Mouse (Mus musculus) neural tube, embryonic 13.5 days (tissue): ENCODE measurements around the gene Prkg1. TPM values are rescaled to one million over a fixed set of nuclear protein-coding genes. Genes with fewer than 3 reads are reported as not detected.

Source experiments
- ATAC-seq: fragments of 200-750 bp; cut with Nextera tagmentation; 2 replicates; pipeline ENCODE4 v1.8.0; 2017; ENCODE audit warnings: low read depth, mild to moderate bottlenecking, moderate TSS enrichment, moderate library complexity
- H3K27ac ChIP-seq: fragments of 300-500 bp; sonication (generic); replicated peaks from 2 replicates; pipeline ENCODE4 v1.5.1; 2015; ENCODE audit warnings: moderate library complexity, mild to moderate bottlenecking, inconsistent platforms
- H3K27me3 ChIP-seq: fragments of 300-500 bp; sonication (generic); 2 replicates; pipeline ENCODE4 v1.6.1; 2015; ENCODE audit warnings: mild to moderate bottlenecking, inconsistent platforms
- H3K36me3 ChIP-seq: fragments of 300-500 bp; sonication (generic); 2 replicates; pipeline ENCODE4 v1.6.1; 2015; ENCODE audit warnings: mild to moderate bottlenecking, inconsistent platforms
- H3K4me1 ChIP-seq: fragments of 300-500 bp; sonication (generic); replicated peaks from 2 replicates; pipeline ENCODE4 v1.6.1; 2015; ENCODE audit warnings: inconsistent platforms
- H3K4me2 ChIP-seq: fragments of 300-500 bp; sonication (generic); 2 replicates; pipeline ENCODE4 v1.6.1; 2015; ENCODE audit warnings: inconsistent platforms, mild to moderate bottlenecking, moderate library complexity
- H3K4me3 ChIP-seq: fragments of 300-500 bp; sonication (generic); 2 replicates; pipeline ENCODE4 v1.5.1; 2015; ENCODE audit warnings: mild to moderate bottlenecking, inconsistent platforms
- H3K9ac ChIP-seq: fragments of 300-500 bp; sonication (generic); 2 replicates; pipeline ENCODE4 v1.6.1; 2015; ENCODE audit warnings: moderate library complexity, mild to moderate bottlenecking, inconsistent platforms
- H3K9me3 ChIP-seq: fragments of 300-500 bp; sonication (generic); 2 replicates; pipeline ENCODE4 v1.6.1; 2016; ENCODE audit warnings: inconsistent platforms
- WGBS: fragments of 180-500 bp; shearing (Covaris S2); methylation state at CpG from one replicate; pipeline ENCODE4 v1.1.7; 2015; 5-methylcytosine and 5-hydroxymethylcytosine counted together
- polyA plus RNA-seq: library from polyadenylated mRNA; unstranded; fragments of >200 nt; fragmentation: Nextera tagmentation; extraction: Ambion mirVana; gene quantifications from 2 replicates; pipeline ENCODE4 v1.2.1, GENCODE M21; 2015

The Prkg1 gene
- polyA plus RNA-seq, 1 experiment from 2014 or later: 9.2 TPM

GRCm38 (mm10) chr19:31097857-31098256 is 667.0 kb downstream of the Prkg1 start:
- Histone ChIP-seq H3K9me3 (no peaks in the 10 kb centered on the region), H3K27me3 (no peaks in the 10 kb centered on the region), H3K4me1 (no peaks in the 10 kb centered on the region), H3K36me3 (no peaks in the 10 kb centered on the region), H3K4me2 (no peak overlapping the region), H3K27ac (no peak overlapping the region), H3K4me3 (no peak overlapping the region), H3K9ac (no peak overlapping the region)
- WGBS: 79% methylated on average over 3 of the region's 3 CpGs
- ATAC-seq: no peak

GRCm38 (mm10) chr19:31083761-31084160 is 681.1 kb downstream of the Prkg1 start:
- WGBS: 93% methylated on average over 8 of the region's 8 CpGs
- Histone ChIP-seq H3K4me3 (peak overlapping the region; percentile 79), H3K9me3 (no peaks in the 10 kb centered on the region), H3K27ac (no peak overlapping the region), H3K4me1 (peaks cover 29% of the 10 kb centered on the region), H3K27me3 (no peaks in the 10 kb centered on the region), H3K4me2 (peak overlapping the region; percentile 95), H3K36me3 (peaks cover 44% of the 10 kb centered on the region), H3K9ac (peak overlapping the region; percentile 85)
- no peak for ATAC-seq

- WGBS: 2% methylated on average over 56 of the region's 56 CpGs
- Histone ChIP-seq H3K4me1 (peaks cover 29% of the 10 kb centered on the region), H3K4me2 (peak within 1 kb of the TSS; percentile 95), H3K27ac (peak within 1 kb of the TSS; percentile 89), H3K4me3 (peak within 1 kb of the TSS; percentile 79), H3K9me3 (no peaks in the 10 kb centered on the region), H3K27me3 (no peaks in the 10 kb centered on the region), H3K36me3 (peaks cover 35% of the 10 kb centered on the region), H3K9ac (peak within 1 kb of the TSS; percentile 85)
- peak; percentile 99 for ATAC-seq
Measured at GRCm38 (mm10) chr19:31082662-31083429, 682.0 kb downstream of the Prkg1 start, which contains the start of gene Cstf2t. Gene Cstf2t (plus strand): TSS chr19:31082837.

GRCm38 (mm10) chr19:31082226-31082625 is 682.6 kb downstream of the Prkg1 start:
- H3K27me3 ChIP-seq: no peaks in the 10 kb centered on the region
- H3K4me3 ChIP-seq: peak overlapping the region; percentile 79
- peak overlapping the region; percentile 61 for H3K9ac ChIP-seq
- H3K4me2 ChIP-seq: peak overlapping the region; percentile 59
- no peaks in the 10 kb centered on the region for H3K9me3 ChIP-seq
- H3K4me1 ChIP-seq: peaks cover 29% of the 10 kb centered on the region
- peaks cover 32% of the 10 kb centered on the region for H3K36me3 ChIP-seq
- 15% methylated on average over 7 of the region's 7 CpGs for WGBS
- peak; percentile 65 for ATAC-seq
- peak overlapping the region; percentile 74 for H3K27ac ChIP-seq

- WGBS: 70% methylated on average over 3 of the region's 3 CpGs
- Histone ChIP-seq H3K9me3 (no peaks in the 10 kb centered on the region), H3K9ac (no peak overlapping the region), H3K27me3 (no peaks in the 10 kb centered on the region), H3K27ac (no peak overlapping the region), H3K4me1 (peaks cover 19% of the 10 kb centered on the region), H3K4me2 (no peak overlapping the region), H3K4me3 (no peak overlapping the region), H3K36me3 (no peaks in the 10 kb centered on the region)
- no peak for ATAC-seq
Measured at GRCm38 (mm10) chr19:31078241-31078640, 686.6 kb downstream of the Prkg1 start.

- H3K9me3 ChIP-seq: no peaks in the 10 kb centered on the region
- H3K4me3 ChIP-seq: no peak overlapping the region
- WGBS: 76% methylated on average over 4 of the region's 4 CpGs
- no peak for ATAC-seq
- H3K27me3 ChIP-seq: no peaks in the 10 kb centered on the region
- peaks cover 18% of the 10 kb centered on the region for H3K4me1 ChIP-seq
- H3K9ac ChIP-seq: no peak overlapping the region
- H3K4me2 ChIP-seq: no peak overlapping the region
- H3K36me3 ChIP-seq: no peaks in the 10 kb centered on the region
- no peak overlapping the region for H3K27ac ChIP-seq
Measured at GRCm38 (mm10) chr19:31076106-31076505, 688.7 kb downstream of the Prkg1 start.

GRCm38 (mm10) chr19:31074717-31075063 is 690.1 kb downstream of the Prkg1 start:
- no peaks in the 10 kb centered on the region; the same call in 1 of the 2 replicates for H3K27me3 ChIP-seq
- H3K9me3 ChIP-seq: no peaks in the 10 kb centered on the region
- peak overlapping the region; percentile 27; the same call in 1 of the 2 replicates for H3K9ac ChIP-seq
- no peaks in the 10 kb centered on the region for H3K36me3 ChIP-seq
- no peak overlapping the region; the same call in 1 of the 2 replicates for H3K4me3 ChIP-seq
- H3K4me1 ChIP-seq: peaks cover 18% of the 10 kb centered on the region
- peak overlapping the region; percentile 46 for H3K4me2 ChIP-seq
- WGBS: 7% methylated on average over 3 of the region's 3 CpGs
- peak overlapping the region; percentile 52 for H3K27ac ChIP-seq
- peak; percentile 56; the same call in 1 of the 2 replicates for ATAC-seq

GRCm38 (mm10) chr19:31073959-31074716 is 690.7 kb downstream of the Prkg1 start:
- H3K4me2 ChIP-seq: peak overlapping the region; percentile 46
- no peaks in the 10 kb centered on the region; the same call in 1 of the 2 replicates for H3K27me3 ChIP-seq
- no peaks in the 10 kb centered on the region for H3K36me3 ChIP-seq
- 42% methylated on average over 24 of the region's 24 CpGs for WGBS
- H3K27ac ChIP-seq: peak overlapping the region; percentile 52
- peaks cover 18% of the 10 kb centered on the region for H3K4me1 ChIP-seq
- no peaks in the 10 kb centered on the region for H3K9me3 ChIP-seq
- ATAC-seq: peak; percentile 61
- peak overlapping the region; percentile 27; the same call in 1 of the 2 replicates for H3K9ac ChIP-seq
- no peak overlapping the region; the same call in 1 of the 2 replicates for H3K4me3 ChIP-seq

- H3K9ac ChIP-seq: no peak overlapping the region
- 88% methylated on average over 11 of the region's 11 CpGs for WGBS
- no peak for ATAC-seq
- H3K27ac ChIP-seq: no peak overlapping the region
- H3K4me3 ChIP-seq: no peak overlapping the region
- no peaks in the 10 kb centered on the region for H3K4me1 ChIP-seq
- no peak overlapping the region for H3K4me2 ChIP-seq
- no peaks in the 10 kb centered on the region for H3K36me3 ChIP-seq
- H3K9me3 ChIP-seq: no peaks in the 10 kb centered on the region
- H3K27me3 ChIP-seq: no peaks in the 10 kb centered on the region
Measured at GRCm38 (mm10) chr19:31065206-31065781, 699.5 kb downstream of the Prkg1 start.

- Histone ChIP-seq H3K4me1 (no peaks in the 10 kb centered on the region), H3K9me3 (no peaks in the 10 kb centered on the region), H3K9ac (no peak overlapping the region), H3K4me2 (no peak overlapping the region), H3K4me3 (no peak overlapping the region), H3K36me3 (no peaks in the 10 kb centered on the region), H3K27me3 (no peaks in the 10 kb centered on the region), H3K27ac (no peak overlapping the region)
- WGBS: 83% methylated on average over 1 of the region's 1 CpGs
- ATAC-seq: no peak
Measured at GRCm38 (mm10) chr19:31064740-31065139, 700.1 kb downstream of the Prkg1 start.

GRCm38 (mm10) chr19:31046601-31047000 is 718.2 kb downstream of the Prkg1 start:
- no peaks in the 10 kb centered on the region for H3K36me3 ChIP-seq
- no peaks in the 10 kb centered on the region for H3K27me3 ChIP-seq
- H3K4me1 ChIP-seq: no peaks in the 10 kb centered on the region
- H3K4me3 ChIP-seq: no peak overlapping the region
- no peak for ATAC-seq
- no peak overlapping the region for H3K4me2 ChIP-seq
- H3K9ac ChIP-seq: no peak overlapping the region
- no peaks in the 10 kb centered on the region for H3K9me3 ChIP-seq
- 94% methylated on average over 4 of the region's 4 CpGs for WGBS
- H3K27ac ChIP-seq: no peak overlapping the region
